Mouse (Mus musculus) urinary bladder, postnatal 25 days (tissue): ENCODE results near the gene Snx12.
"Not testable (repeated sequence)": the region's sequence is repeated elsewhere in the genome, so short reads cannot be mapped to it uniquely, and the experiment has no call there.

Experiments
- DNase-seq: peaks from one replicate; pipeline ENCODE4 v3.0.0; 2022; ENCODE audit warnings: low spot score

Snx12 gene

GRCm38 (mm10) chrX:101131992-101132791, 90.2 kb downstream of the Snx12 start:
- no peak for DNase-seq

GRCm38 (mm10) chrX:101131001-101131400, 91.4 kb downstream of the Snx12 start:
- DNase-seq, result peak; percentile 49

- no peak for DNase-seq
Observed at GRCm38 (mm10) chrX:101128559-101128958, 93.8 kb downstream of the Snx12 start.

GRCm38 (mm10) chrX:101126977-101127376, 95.4 kb downstream of the Snx12 start:
- DNase-seq, result no peak

- peak; percentile 13 for DNase-seq
Observed at GRCm38 (mm10) chrX:101126474-101126955, 95.8 kb downstream of the Snx12 start.

- no peak for DNase-seq
Observed at GRCm38 (mm10) chrX:101120546-101120945, 101.8 kb downstream of the Snx12 start.

GRCm38 (mm10) chrX:101085920-101086319, 136.4 kb downstream of the Snx12 start, which contains the start of gene Slc7a3:
Gene Slc7a3, minus strand, starts transcription at chrX:101086020.
- no peak for DNase-seq

- DNase-seq, result not testable (repeated sequence)
Observed at GRCm38 (mm10) chrX:101085211-101085610, 137.2 kb downstream of the Snx12 start.

GRCm38 (mm10) chrX:101084192-101084591, 138.2 kb downstream of the Snx12 start:
- DNase-seq, result no peak

- no peak for DNase-seq
Observed at GRCm38 (mm10) chrX:101065245-101065644, 157.1 kb downstream of the Snx12 start.

GRCm38 (mm10) chrX:101063503-101063902, 158.9 kb downstream of the Snx12 start:
- DNase-seq, result no peak

GRCm38 (mm10) chrX:101059541-101059940, 162.8 kb downstream of the Snx12 start, which contains the start of gene Tex11:
Gene Tex11, minus strand, starts transcription at chrX:101059667.
- DNase-seq, result no peak
